Mouse (Mus musculus) liver, adult 2 months (tissue): ENCODE measurements at regions not wholly inside any gene's neighbourhood (a gene's known extent, or its start where the extent isn't known, plus 50 kb on each side); places are given as distances from the start of the nearest gene placed in this dataset.

ENCODE experiments used
- DNase-seq: peaks from one replicate; pipeline ENCODE4 v3.0.0-alpha.2; 2011; ENCODE audit warnings: low read depth, low spot score; ENCODE audit errors: extremely low read depth
- H3K27ac ChIP-seq: fragments of 200-500 bp; replicated peaks from 2 replicates; pipeline ENCODE4 v1.5.1; 2012; ENCODE audit warnings: low read depth, mild to moderate bottlenecking, control low read depth, inconsistent platforms, low read length; ENCODE audit not compliant: insufficient read depth
- H3K27me3 ChIP-seq: fragments of 200-500 bp; 2 replicates; pipeline ENCODE4 v1.6.1; 2012; ENCODE audit warnings: mild to moderate bottlenecking, moderate library complexity, low read length, inconsistent platforms; ENCODE audit not compliant: control insufficient read depth, insufficient read depth
- H3K36me3 ChIP-seq: fragments of 200-500 bp; 2 replicates; pipeline ENCODE4 v1.6.1; 2012; ENCODE audit warnings: low read length, inconsistent platforms; ENCODE audit not compliant: control insufficient read depth, insufficient read depth
- H3K4me1 ChIP-seq: fragments of 200-500 bp; 2 replicates; pipeline ENCODE4 v1.6.1; 2011; ENCODE audit warnings: low read length; ENCODE audit not compliant: control insufficient read depth, insufficient read depth
- H3K4me3 ChIP-seq: fragments of 200-500 bp; 2 replicates; pipeline ENCODE4 v1.5.1; 2011; ENCODE audit warnings: low read depth, mild to moderate bottlenecking, control low read depth, low read length, moderate library complexity; ENCODE audit not compliant: insufficient read depth
- H3K79me2 ChIP-seq: fragments of 200-500 bp; 2 replicates; pipeline ENCODE4 v1.6.1; 2012; ENCODE audit warnings: inconsistent platforms, mild to moderate bottlenecking, low read length, moderate library complexity; ENCODE audit not compliant: control insufficient read depth, insufficient read depth
- H3K9ac ChIP-seq: fragments of 200-500 bp; 2 replicates; pipeline ENCODE4 v1.6.1; 2012; ENCODE audit warnings: low read depth, mild to moderate bottlenecking, control low read depth, inconsistent platforms, low read length
- CTCF ChIP-seq: fragments of 200-500 bp; IDR thresholded peaks from 2 replicates; pipeline ENCODE4 v1.5.1; 2011; ENCODE audit warnings: low read depth, low read length, control low read depth
- POLR2A ChIP-seq: fragments of 200-500 bp; IDR thresholded peaks from 2 replicates; pipeline ENCODE4 v1.6.1; 2011; ENCODE audit warnings: low read length, control low read depth; ENCODE audit not compliant: insufficient read depth; ENCODE audit errors: extremely low read depth
- WGBS: fragments of 180-500 bp; shearing (Covaris S2); methylation state at CpG from one replicate; pipeline ENCODE4 v1.1.7; 2018; 5-methylcytosine and 5-hydroxymethylcytosine counted together

DNA sequence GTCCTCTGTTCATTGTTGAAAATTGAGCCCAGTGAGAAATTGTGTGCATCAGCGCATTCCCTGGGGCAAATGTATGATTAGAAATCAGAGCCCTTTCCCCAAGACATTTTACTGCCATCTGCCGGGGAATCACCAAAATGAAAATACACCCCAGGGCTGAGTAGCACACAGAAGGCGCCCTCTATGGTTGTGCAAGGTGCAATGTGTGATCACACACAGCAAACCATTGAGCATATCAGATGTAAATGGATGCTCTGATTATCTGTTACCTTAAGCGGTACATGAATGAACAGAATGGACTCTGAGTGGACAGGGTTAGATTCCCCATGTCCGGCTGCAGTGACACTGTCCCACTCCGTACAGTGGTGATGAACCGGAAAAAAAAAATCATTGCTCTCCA, 172.4 kb downstream of the Bmp2 start:
- H3K27me3 ChIP-seq, result peaks cover 3% of the 10 kb centered on the region; the same call in 1 of the 2 replicates
- DNase-seq, result peak; percentile 24
- no peaks in the 10 kb centered on the region for H3K4me1 ChIP-seq
- H3K79me2 ChIP-seq, result no peaks in the 10 kb centered on the region
- WGBS, result 67% methylated on average over 7 of the region's 7 CpGs
- H3K4me3 ChIP-seq, result no peak overlapping the region
- H3K36me3 ChIP-seq, result no peaks in the 10 kb centered on the region
- H3K9ac ChIP-seq, result no peak overlapping the region
- TF ChIP-seq CTCF, result peak; percentile 32; the same call in 1 of the 2 replicates
- no peak for TF ChIP-seq POLR2A
- no peak overlapping the region for H3K27ac ChIP-seq

GRCm38 (mm10) chr2:133724757-133725156, 172.8 kb downstream of the Bmp2 start:
- peaks cover 3% of the 10 kb centered on the region; the same call in 1 of the 2 replicates for H3K27me3 ChIP-seq
- H3K4me3 ChIP-seq, result no peak overlapping the region
- H3K4me1 ChIP-seq, result no peaks in the 10 kb centered on the region
- no peak for TF ChIP-seq CTCF
- TF ChIP-seq POLR2A, result no peak
- 67% methylated on average over 6 of the region's 6 CpGs for WGBS
- no peak overlapping the region for H3K27ac ChIP-seq
- H3K79me2 ChIP-seq, result no peaks in the 10 kb centered on the region
- H3K36me3 ChIP-seq, result no peaks in the 10 kb centered on the region
- no peak overlapping the region for H3K9ac ChIP-seq
- DNase-seq, result no peak

GRCm38 (mm10) chr2:133734469-133735225, 182.7 kb downstream of the Bmp2 start:
- WGBS, result 73% methylated on average over 9 of the region's 9 CpGs
- no peak overlapping the region for H3K4me3 ChIP-seq
- no peaks in the 10 kb centered on the region for H3K4me1 ChIP-seq
- no peak overlapping the region for H3K27ac ChIP-seq
- H3K79me2 ChIP-seq, result no peaks in the 10 kb centered on the region
- no peak overlapping the region for H3K9ac ChIP-seq
- H3K36me3 ChIP-seq, result no peaks in the 10 kb centered on the region
- no peak for TF ChIP-seq CTCF
- TF ChIP-seq POLR2A, result no peak
- no peaks in the 10 kb centered on the region for H3K27me3 ChIP-seq
- DNase-seq, result no peak

DNA sequence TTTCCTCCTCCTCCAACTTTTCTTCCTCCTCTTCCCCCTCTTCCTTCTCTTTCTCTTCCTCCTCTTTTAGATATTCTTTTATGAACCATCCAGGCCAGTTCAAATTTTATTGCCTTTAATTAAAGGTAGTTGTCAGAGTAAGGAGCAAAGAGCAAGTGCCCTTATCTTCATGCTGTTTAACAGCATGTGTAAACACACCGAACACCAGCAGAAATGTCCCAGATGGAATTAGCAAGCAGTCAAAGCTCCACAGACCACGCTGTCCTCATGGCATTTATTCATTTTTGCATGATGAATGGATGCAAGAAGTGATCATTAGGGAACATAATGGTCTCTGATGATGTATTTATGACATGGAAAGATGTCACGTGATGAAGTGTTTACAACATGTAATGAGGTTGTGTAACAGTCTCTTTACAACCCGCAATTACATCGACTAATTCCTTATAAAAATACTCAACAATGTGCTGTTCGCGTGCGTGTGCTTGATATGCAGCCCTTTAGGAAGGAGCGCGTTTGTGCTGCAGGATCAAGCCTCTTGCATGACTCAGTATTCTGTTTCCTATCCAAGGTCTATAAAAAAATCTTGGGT, 187.0 kb downstream of the Bmp2 start:
- no peaks in the 10 kb centered on the region for H3K36me3 ChIP-seq
- WGBS, result 72% methylated on average over 10 of the region's 10 CpGs

DNA sequence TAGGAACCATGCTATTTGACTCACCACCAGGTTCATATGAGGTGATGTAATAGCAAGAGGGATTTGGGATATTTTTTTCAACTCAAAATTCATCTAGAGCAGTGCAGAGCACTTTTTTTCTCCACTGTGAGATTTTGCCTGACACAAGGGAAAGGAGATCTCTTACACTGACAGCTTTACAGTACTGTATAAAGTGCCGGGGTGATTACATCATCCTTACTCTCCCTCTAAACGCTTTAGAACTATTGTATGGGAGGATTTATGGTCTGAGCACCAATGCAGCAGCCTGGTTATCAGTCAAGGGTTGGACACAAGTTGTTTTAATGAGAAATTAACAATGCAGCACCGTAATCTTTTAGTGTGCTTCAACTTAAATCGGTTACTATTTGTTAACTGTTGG, 196.5 kb downstream of the Bmp2 start:
- TF ChIP-seq POLR2A, result no peak
- TF ChIP-seq CTCF, result no peak
- no peaks in the 10 kb centered on the region for H3K27me3 ChIP-seq
- H3K79me2 ChIP-seq, result no peaks in the 10 kb centered on the region
- DNase-seq, result no peak
- no peak overlapping the region for H3K27ac ChIP-seq
- WGBS, result 75% methylated on average over 4 of the region's 4 CpGs
- no peaks in the 10 kb centered on the region for H3K36me3 ChIP-seq
- H3K9ac ChIP-seq, result no peak overlapping the region
- no peaks in the 10 kb centered on the region for H3K4me1 ChIP-seq
- H3K4me3 ChIP-seq, result no peak overlapping the region

More for the DNA sequence above, 187.0 kb downstream of the Bmp2 start:
- H3K27me3 ChIP-seq, result no peaks in the 10 kb centered on the region
- H3K4me3 ChIP-seq, result no peak overlapping the region
- H3K79me2 ChIP-seq, result no peaks in the 10 kb centered on the region
- DNase-seq, result no peak
- H3K4me1 ChIP-seq, result no peaks in the 10 kb centered on the region
- no peak for TF ChIP-seq CTCF
- no peak for TF ChIP-seq POLR2A
- H3K27ac ChIP-seq, result no peak overlapping the region
- H3K9ac ChIP-seq, result no peak overlapping the region

DNA sequence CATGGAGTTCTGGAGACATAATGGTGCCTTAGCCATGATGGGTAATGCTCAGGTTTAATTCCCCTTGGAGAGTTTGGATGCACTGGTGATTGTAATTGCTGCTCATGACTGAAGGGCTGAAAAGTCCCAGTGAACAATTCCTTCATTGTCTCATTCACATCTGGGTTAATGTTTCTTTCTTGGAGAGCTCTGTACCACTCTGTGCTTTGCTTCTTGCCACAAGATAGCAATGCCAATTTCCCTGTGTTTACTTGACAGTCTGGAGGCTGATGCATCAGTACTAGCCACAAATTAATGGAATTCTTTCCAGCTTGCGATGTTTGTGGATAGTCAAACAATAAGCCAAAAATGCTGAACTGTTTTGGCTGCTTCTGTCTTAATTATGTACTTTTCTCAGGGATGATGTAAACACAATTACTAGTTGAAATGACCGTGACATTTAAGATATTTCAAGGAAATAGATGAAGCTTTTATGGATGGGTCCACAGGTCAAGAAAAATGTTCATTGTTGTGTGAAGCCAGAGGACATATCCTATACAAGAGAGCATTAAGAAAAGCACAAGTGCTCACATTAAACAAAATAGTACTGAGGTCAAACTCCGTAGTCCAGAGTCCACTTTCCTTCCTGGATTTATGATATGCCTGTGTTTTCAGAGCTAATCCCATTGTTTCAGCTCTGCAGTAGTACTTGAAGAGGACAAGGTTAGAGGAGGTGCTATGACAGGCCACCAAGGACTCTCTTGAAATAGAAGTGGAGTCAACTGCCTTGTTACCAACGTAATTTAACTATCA, 198.1 kb downstream of the Bmp2 start:
- Histone ChIP-seq H3K79me2 (no peaks in the 10 kb centered on the region), H3K9ac (no peak overlapping the region), H3K4me1 (peaks cover 2% of the 10 kb centered on the region; the same call in 1 of the 2 replicates), H3K36me3 (no peaks in the 10 kb centered on the region), H3K4me3 (no peak overlapping the region), H3K27me3 (no peaks in the 10 kb centered on the region), H3K27ac (no peak overlapping the region)
- no peak for TF ChIP-seq CTCF
- no peak for TF ChIP-seq POLR2A
- WGBS, result 64% methylated on average over 4 of the region's 4 CpGs
- no peak for DNase-seq
